Mouse (Mus musculus) lung, embryonic 16.5 days (tissue): ENCODE data around the gene Gucy2d. TPM values are rescaled to one million over a fixed set of nuclear protein-coding genes. Genes with fewer than 3 reads are reported as not detected.

Experiments used
- ATAC-seq: fragments of 200-750 bp; cut with Nextera tagmentation; 2 replicates; pipeline ENCODE4 v1.8.0; 2017; ENCODE audit warnings: low read depth, mild to moderate bottlenecking, moderate library complexity
- H3K27ac ChIP-seq: fragments of 300-500 bp; sonication (generic); 2 replicates; pipeline ENCODE4 v1.5.1; 2014; ENCODE audit warnings: mild to moderate bottlenecking, control low read depth, low read length
- H3K27me3 ChIP-seq: fragments of 300-500 bp; sonication (generic); 2 replicates; pipeline ENCODE4 v1.6.1; 2014; ENCODE audit warnings: low read depth, low read length, mixed read lengths; ENCODE audit not compliant: control insufficient read depth, insufficient read depth
- H3K36me3 ChIP-seq: fragments of 300-500 bp; sonication (generic); 2 replicates; pipeline ENCODE4 v1.6.1; 2014; ENCODE audit warnings: low read length; ENCODE audit not compliant: control insufficient read depth, insufficient read depth
- H3K4me1 ChIP-seq: fragments of 300-500 bp; sonication (generic); replicated peaks from 2 replicates; pipeline ENCODE4 v1.6.1; 2014; ENCODE audit warnings: low read length, mixed read lengths; ENCODE audit not compliant: control insufficient read depth, insufficient read depth
- H3K4me2 ChIP-seq: fragments of 300-500 bp; sonication (generic); 2 replicates; pipeline ENCODE4 v1.6.1; 2014; ENCODE audit warnings: low read depth, low read length, control low read depth
- H3K4me3 ChIP-seq: fragments of 300-500 bp; sonication (generic); 2 replicates; pipeline ENCODE4 v1.5.1; 2014; ENCODE audit warnings: mild to moderate bottlenecking, low read length, control low read depth
- H3K9ac ChIP-seq: fragments of 300-500 bp; sonication (generic); 2 replicates; pipeline ENCODE4 v1.6.1; 2014; ENCODE audit warnings: low read length, control low read depth
- H3K9me3 ChIP-seq: fragments of 300-500 bp; sonication (generic); 2 replicates; pipeline ENCODE4 v1.6.1; 2016; ENCODE audit warnings: low read length; ENCODE audit not compliant: control insufficient read depth
- WGBS: fragments of 180-500 bp; shearing (Covaris S2); extraction: QIAGEN DNeasy Blood & Tissue Kit; methylation state at CpG from one replicate; pipeline ENCODE4 v1.1.7; 2014; 5-methylcytosine and 5-hydroxymethylcytosine counted together
- polyA plus RNA-seq: library from polyadenylated mRNA; unstranded; fragments of >200 nt; fragmentation: Nextera tagmentation; extraction: Ambion mirVana; gene quantifications from 2 replicates; pipeline ENCODE4 v1.2.1, GENCODE M21; 2015

Gucy2d gene
- polyA plus RNA-seq, 1 experiment from 2014 or later = not detected

GRCm38 (mm10) chr7:98429579-98429978, 10.6 kb upstream of the Gucy2d start:
- 90% methylated on average over 3 of the region's 3 CpGs for WGBS
- H3K27me3 ChIP-seq = no peaks in the 10 kb centered on the region
- H3K4me3 ChIP-seq = no peak overlapping the region
- H3K4me2 ChIP-seq = no peak overlapping the region
- no peak overlapping the region for H3K9ac ChIP-seq
- no peaks in the 10 kb centered on the region for H3K36me3 ChIP-seq
- no peak overlapping the region for H3K27ac ChIP-seq
- H3K4me1 ChIP-seq = no peaks in the 10 kb centered on the region
- no peak for ATAC-seq
- H3K9me3 ChIP-seq = no peaks in the 10 kb centered on the region

- no peaks in the 10 kb centered on the region for H3K36me3 ChIP-seq
- H3K27me3 ChIP-seq = no peaks in the 10 kb centered on the region
- ATAC-seq = 0 out of 2 replicates have a peak, but pooled peaks have one; percentile 59
- no peak overlapping the region for H3K27ac ChIP-seq
- H3K4me1 ChIP-seq = no peaks in the 10 kb centered on the region
- no peak overlapping the region for H3K9ac ChIP-seq
- no peak overlapping the region for H3K4me3 ChIP-seq
- 39% methylated on average over 3 of the region's 3 CpGs for WGBS
- no peak overlapping the region for H3K4me2 ChIP-seq
- H3K9me3 ChIP-seq = no peaks in the 10 kb centered on the region
Measured at GRCm38 (mm10) chr7:98430785-98431184, 9.4 kb upstream of the Gucy2d start.

- Histone ChIP-seq H3K9me3 (no peaks in the 10 kb centered on the region), H3K4me1 (no peaks in the 10 kb centered on the region), H3K36me3 (no peaks in the 10 kb centered on the region), H3K27me3 (no peaks in the 10 kb centered on the region), H3K27ac (no peak overlapping the region), H3K9ac (no peak overlapping the region), H3K4me3 (no peak overlapping the region), H3K4me2 (no peak overlapping the region)
- no peak for ATAC-seq
- WGBS = 28% methylated on average over 9 of the region's 9 CpGs
Measured at GRCm38 (mm10) chr7:98437629-98438028, 2.6 kb upstream of the Gucy2d start.

- WGBS = 53% methylated on average over 3 of the region's 3 CpGs
- Histone ChIP-seq H3K36me3 (no peaks in the 10 kb centered on the region), H3K4me3 (no peak overlapping the region), H3K27ac (no peak overlapping the region), H3K4me2 (no peak overlapping the region), H3K4me1 (no peaks in the 10 kb centered on the region), H3K27me3 (no peaks in the 10 kb centered on the region), H3K9me3 (no peaks in the 10 kb centered on the region), H3K9ac (no peak overlapping the region)
- ATAC-seq = no peak
Measured at GRCm38 (mm10) chr7:98446873-98447272, 6.7 kb downstream of the Gucy2d start.

- ATAC-seq = 0 out of 2 replicates have a peak, but pooled peaks have one; percentile 12
- no peaks in the 10 kb centered on the region for H3K27me3 ChIP-seq
- H3K9me3 ChIP-seq = no peaks in the 10 kb centered on the region
- 58% methylated on average over 11 of the region's 11 CpGs for WGBS
- no peak overlapping the region for H3K4me3 ChIP-seq
- no peak overlapping the region for H3K4me2 ChIP-seq
- H3K27ac ChIP-seq = no peak overlapping the region
- H3K4me1 ChIP-seq = no peaks in the 10 kb centered on the region
- no peaks in the 10 kb centered on the region for H3K36me3 ChIP-seq
- H3K9ac ChIP-seq = no peak overlapping the region
Measured at GRCm38 (mm10) chr7:98447585-98448308, 7.5 kb downstream of the Gucy2d start.

- Histone ChIP-seq H3K27ac (no peak overlapping the region), H3K4me1 (no peaks in the 10 kb centered on the region), H3K9me3 (no peaks in the 10 kb centered on the region), H3K4me3 (no peak overlapping the region), H3K36me3 (no peaks in the 10 kb centered on the region), H3K4me2 (no peak overlapping the region), H3K27me3 (no peaks in the 10 kb centered on the region), H3K9ac (no peak overlapping the region)
- WGBS = 80% methylated on average over 5 of the region's 5 CpGs
- ATAC-seq = no peak
Measured at GRCm38 (mm10) chr7:98448309-98448630, 8.1 kb downstream of the Gucy2d start.

- H3K4me1 ChIP-seq = no peaks in the 10 kb centered on the region
- whole genome bisulfite sequencing = 71% methylated on average over 9 of the region's 9 CpGs
- H3K27me3 ChIP-seq = no peaks in the 10 kb centered on the region
- H3K36me3 ChIP-seq = no peaks in the 10 kb centered on the region
- H3K9me3 ChIP-seq = no peaks in the 10 kb centered on the region
- no peak overlapping the region for H3K9ac ChIP-seq
- H3K27ac ChIP-seq = no peak overlapping the region
- H3K4me3 ChIP-seq = no peak overlapping the region
- no peak for ATAC-seq
- H3K4me2 ChIP-seq = no peak overlapping the region
Measured at GRCm38 (mm10) chr7:98449696-98450095, 9.5 kb downstream of the Gucy2d start.

GRCm38 (mm10) chr7:98454397-98455120, 14.3 kb downstream of the Gucy2d start:
- Histone ChIP-seq H3K27ac (no peak overlapping the region), H3K9me3 (no peaks in the 10 kb centered on the region), H3K36me3 (no peaks in the 10 kb centered on the region), H3K4me3 (no peak overlapping the region), H3K4me2 (no peak overlapping the region), H3K27me3 (no peaks in the 10 kb centered on the region), H3K4me1 (no peaks in the 10 kb centered on the region), H3K9ac (no peak overlapping the region)
- 64% methylated on average over 10 of the region's 10 CpGs for WGBS
- no peak for ATAC-seq

GRCm38 (mm10) chr7:98460319-98460718, 20.1 kb downstream of the Gucy2d start:
- Histone ChIP-seq H3K27me3 (no peaks in the 10 kb centered on the region), H3K36me3 (no peaks in the 10 kb centered on the region), H3K4me1 (no peaks in the 10 kb centered on the region), H3K27ac (no peak overlapping the region), H3K4me3 (no peak overlapping the region), H3K9ac (no peak overlapping the region), H3K9me3 (no peaks in the 10 kb centered on the region), H3K4me2 (no peak overlapping the region)
- ATAC-seq = no peak
- 37% methylated on average over 7 of the region's 7 CpGs for WGBS
